Mouse (Mus musculus) adrenal gland, adult 2 months (tissue): ENCODE results near the gene Ptprh. TPM values are rescaled to one million over a fixed set of nuclear protein-coding genes. Genes with fewer than 3 reads are reported as not detected.

Experiments used
- DNase-seq: peaks from one replicate; pipeline ENCODE4 v3.0.0; 2021
- polyA plus RNA-seq: library from polyadenylated mRNA; depleted of rRNA; stranded (reverse); fragments of >200 nt; gene quantifications from 2 replicates; pipeline ENCODE4 v1.2.3, GENCODE M21; 2012
- total RNA-seq, 2 experiments: library from RNA; stranded (reverse); gene quantifications; 2 replicates each; pipeline ENCODE4 v1.2.3; 2021

Ptprh gene
- total and polyA plus RNA-seq, 3 experiments = not detected

GRCm38 (mm10) chr7:4523205-4524130, 80.4 kb downstream of the Ptprh start:
- DNase-seq = no peak

DNA sequence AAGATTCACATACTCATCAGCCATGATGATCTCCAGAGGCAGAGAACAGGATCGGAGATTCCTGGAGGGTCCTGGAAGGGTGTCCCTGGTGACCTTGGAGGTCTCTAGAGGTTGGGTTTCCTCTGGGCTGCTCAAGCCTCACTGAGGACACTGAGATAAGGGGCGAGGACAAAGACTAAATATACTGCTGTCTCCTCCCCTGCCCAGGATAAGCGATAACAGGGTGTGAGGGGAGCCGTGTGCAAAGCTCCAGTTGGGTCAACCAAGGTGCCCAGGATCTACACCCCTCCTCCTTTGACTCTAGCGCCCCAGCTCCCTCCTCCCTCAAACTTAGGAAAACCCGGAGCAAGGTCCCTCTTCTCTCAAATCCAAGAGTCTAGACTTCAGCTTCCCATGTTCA, 81.5 kb downstream of the Ptprh start:
- no peak for DNase-seq

GRCm38 (mm10) chr7:4521231-4522003, 82.4 kb downstream of the Ptprh start:
- no peak for DNase-seq

DNA sequence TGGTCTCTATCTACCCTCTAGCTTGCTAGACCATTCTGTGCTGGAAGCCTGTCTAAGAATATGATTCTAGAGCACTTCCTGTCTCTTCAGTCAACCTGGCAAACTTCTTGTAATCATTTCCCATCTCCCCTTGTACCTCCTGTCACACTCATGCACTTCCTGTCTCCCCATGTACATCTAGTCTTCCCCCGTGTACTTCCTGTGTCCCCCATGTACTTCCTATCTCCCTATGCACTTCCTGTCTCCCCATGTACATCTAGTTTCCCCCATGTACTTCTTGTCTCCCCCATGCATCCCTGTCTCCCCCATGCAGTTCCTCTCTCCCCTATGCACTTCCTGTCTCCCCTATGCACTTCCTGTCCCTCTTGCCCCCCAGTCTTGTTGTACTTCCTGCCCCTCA, 85.4 kb downstream of the Ptprh start:
- no peak for DNase-seq

- no peak for DNase-seq
These were observed 87.3 kb downstream of the Ptprh start, which contains the start of gene Tnnt1 for GRCm38 (mm10) chr7:4516332-4517050. TSS of gene Tnnt1 (minus strand) at chr7:4516382.

GRCm38 (mm10) chr7:4515853-4516252, 88.0 kb downstream of the Ptprh start:
- no peak for DNase-seq

DNA sequence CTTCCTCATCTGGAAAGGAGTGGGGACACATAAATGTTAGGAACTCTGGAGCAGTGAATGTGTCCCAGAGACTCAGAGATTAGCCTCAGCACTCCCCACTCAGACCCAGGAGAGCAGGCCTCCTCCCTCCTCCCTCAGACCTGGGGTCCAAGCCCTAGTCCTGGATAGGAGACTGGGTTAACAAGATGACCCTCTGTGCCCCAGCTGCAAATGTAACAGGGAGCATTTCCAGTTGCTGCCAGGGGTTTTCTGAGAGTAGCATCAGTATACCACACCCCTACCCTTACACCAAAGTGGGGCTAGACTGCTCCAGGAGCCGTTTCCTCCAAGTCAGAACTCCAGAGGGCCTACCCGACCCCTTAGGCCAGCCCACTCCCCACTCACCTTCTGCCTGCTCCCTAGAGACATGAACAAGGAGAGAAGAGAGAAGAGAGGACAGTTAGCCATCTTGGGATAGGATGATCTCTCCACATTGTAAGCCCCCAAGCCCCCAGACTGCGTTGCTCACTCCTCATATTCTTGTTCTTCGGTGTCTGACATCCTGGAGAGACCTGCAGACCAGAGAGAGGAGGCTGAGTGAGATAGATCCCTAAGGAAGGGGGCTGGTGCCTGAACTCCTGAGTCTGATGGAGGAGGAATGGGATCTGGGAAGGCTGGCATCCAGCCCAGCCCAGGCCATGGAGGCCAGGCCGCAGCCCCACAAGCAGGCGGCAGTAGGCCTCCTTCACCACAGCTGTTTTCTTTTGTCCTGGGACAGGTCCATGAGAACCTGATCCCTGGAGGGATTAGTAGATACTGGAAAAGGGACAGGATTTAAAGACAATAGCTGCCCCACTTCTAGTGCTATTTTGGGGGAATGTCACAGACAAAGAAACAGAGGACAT, 89.8 kb downstream of the Ptprh start:
- DNase-seq = no peak

DNA sequence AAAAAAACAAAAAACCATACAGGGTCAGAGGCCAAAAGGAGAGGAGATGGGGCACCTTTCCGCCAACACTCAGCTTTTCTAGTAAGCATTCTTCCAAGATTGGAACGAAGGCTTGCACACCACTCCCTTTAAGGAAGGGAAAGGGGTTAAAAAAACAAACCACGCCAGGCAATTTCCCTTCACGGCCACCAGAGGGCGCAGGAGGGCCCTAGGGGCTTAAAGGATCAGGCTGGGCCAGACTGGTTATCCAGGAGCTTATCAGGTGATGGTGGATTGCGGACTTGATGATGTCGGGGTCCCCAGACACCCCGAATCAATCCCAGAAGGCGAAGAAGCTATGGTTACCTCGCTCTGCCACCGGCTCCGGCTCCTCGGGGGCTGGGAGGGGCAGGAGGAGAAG, 90.6 kb downstream of the Ptprh start:
- DNase-seq = no peak

- DNase-seq = no peak
These were observed 92.2 kb downstream of the Ptprh start for GRCm38 (mm10) chr7:4511489-4512224.

- DNase-seq = peak; percentile 77
These were observed 93.8 kb downstream of the Ptprh start for GRCm38 (mm10) chr7:4509863-4510608.

GRCm38 (mm10) chr7:4508739-4509116, 95.1 kb downstream of the Ptprh start:
- no peak for DNase-seq

DNA sequence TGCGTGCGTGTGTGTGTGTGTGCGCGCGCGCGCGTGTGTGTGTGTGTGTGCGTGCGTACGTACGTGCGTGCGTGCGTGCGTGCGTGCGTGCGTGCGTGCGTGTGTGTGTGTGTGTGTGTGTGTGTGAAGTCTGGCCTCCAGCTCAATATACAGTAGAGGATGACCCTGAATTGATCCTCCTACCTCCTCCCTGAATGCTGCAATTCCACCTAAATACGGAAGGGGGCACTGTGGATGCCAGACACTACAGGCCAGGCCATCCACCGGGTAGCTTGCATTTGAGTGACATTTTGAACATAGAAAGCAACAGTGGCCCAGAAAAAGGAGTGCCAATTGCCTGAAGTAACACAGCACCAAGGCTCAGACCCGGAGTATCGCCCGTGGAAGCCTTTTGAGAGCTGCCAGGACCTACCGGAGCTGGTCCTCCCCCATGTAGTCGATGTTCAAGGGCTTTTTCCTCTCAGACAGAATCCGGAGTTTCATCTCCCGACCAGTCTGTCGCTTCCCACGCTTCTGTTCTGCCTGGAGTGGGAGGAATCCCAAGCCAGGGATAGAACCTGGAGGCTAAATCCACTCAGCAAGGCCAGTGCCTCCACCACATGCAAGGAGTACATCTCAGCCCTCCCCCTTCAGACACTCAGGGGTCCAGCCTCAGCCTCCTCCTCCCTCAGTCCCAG, 95.6 kb downstream of the Ptprh start:
- DNase-seq = no peak

- no peak for DNase-seq
These were observed 96.6 kb downstream of the Ptprh start for GRCm38 (mm10) chr7:4507220-4507619.

DNA sequence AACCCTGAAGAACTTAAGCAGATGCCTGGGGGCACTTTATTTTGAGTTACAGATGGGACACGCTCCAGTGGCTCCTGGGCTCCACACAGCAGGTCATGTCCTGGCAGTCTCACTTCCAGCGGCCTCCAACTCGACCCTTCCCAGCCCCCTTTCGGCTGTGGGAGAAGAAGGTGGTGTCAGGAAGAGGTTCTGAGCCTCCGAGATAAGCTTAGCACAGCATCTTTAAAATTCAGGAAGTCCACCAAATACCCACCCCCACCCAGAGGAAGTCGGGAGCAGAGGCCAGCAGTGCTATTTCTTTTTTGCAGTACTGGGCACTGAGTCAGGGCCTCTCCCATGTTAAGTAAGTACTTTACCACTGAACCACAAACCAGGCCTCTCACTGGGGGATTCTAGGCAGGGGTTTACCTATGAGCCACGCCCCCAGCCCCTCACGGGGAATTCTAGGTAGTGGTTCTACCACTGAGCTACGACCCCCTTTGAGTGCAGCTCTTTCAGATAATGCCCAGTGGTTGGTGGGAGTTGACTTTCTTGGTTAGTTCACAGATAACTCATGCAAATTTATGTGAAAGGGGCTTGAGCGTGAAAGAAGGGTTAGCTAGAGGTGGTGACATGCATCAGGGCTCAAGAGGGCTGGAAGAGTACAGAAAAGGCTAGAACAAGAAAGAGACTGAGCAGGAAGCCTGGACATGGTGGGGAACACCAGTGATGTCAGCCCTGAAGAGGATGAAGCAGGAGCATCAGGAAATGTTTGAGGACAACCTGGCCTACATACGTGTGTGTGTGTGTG, 99.0 kb downstream of the Ptprh start:
- DNase-seq = no peak

DNA sequence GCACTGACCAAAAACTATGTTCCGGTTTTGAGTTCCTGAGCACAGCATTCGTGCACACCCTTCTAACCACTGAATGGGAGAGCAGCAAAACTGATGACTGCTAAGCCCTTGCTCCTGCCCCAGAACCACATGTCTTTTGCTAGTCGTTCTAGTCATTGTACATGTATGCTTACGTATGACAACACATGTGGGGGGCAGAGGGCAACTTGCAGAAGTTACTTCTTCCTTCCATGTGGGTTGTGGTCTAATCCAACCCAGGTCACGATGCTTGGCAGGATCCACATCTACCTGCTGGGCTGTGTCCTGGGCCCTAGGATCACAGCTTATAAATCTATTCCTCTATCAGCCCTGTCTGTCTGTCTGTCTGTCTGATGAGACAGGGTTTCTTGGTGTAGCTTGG, 100.0 kb downstream of the Ptprh start:
- DNase-seq = no peak

GRCm38 (mm10) chr7:4503100-4503499, 100.7 kb downstream of the Ptprh start:
- DNase-seq = no peak

- peak; percentile 74 for DNase-seq
These were observed 101.3 kb downstream of the Ptprh start for GRCm38 (mm10) chr7:4502421-4503090.
